Mouse (Mus musculus) B cell, adult 2 months (primary cell): ENCODE results near the gene Rnf5.

Experiments used
- DNase-seq, 2 experiments: peaks; one replicate each; pipeline ENCODE4 v3.0.0; 2022

The Rnf5 gene

DNA sequence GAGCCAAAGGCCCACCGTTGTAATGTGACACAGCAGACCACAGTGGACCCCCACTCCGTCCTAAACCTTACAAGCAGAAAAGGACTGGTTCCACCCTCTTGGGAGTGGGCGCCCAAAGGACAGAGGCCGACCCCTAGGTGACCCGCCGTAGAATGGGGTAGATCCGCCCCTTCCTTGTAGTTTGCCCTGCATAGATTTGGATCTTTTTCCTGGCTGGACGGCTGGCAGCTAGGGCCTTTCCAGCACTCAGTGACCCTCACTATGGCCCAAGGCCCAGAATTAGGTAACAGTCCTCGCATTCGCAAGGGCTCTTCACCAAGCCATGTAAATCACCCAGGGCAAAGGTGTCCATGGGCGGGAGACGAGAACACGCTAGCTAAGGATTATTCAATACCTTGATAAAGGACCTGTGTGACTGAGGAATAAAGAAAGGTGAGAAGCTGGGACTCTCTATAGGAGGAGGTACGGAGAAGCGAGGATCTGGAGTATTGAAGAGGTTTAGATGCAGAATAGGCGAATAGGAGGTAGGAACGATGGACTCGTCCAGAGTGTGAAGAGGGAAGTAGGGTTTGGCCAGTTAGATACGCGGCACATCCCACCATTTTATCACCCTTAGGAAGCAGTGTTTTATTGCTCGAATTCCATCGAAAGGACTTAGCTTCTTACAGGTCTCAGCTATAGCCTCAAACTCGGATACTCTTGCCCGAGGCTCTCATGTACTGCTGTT, 1.2 kb upstream of the Rnf5 start:
- DNase-seq: peak in 1 of 2 experiments; percentile 31

DNA sequence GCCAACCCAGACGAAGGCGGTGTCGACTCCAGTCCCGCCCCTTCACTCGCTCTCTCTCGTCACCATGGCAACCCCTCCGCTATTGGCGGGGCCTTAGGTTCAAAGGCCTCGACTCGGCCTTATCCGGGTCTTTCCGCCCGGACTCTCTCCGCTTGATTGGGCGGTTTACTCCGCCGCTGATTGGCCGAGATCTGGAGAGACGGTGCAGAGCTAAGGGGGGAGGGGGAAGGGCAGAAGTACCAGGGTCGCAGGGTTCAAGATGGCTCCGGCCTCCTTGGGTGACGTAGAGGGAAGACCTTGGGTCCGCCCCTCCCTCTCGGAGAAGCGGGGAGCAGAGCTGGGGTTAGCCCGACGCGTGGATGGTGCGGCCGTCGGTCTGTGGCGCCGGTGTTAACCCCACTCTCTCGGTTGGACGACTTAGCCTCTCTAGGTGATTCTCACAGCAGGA, 595 bp upstream of the Rnf5 start, which contains the start of gene Agpat1:
TSS of gene Agpat1 (plus strand) at position 202 of the 448 bp plus-strand sequence.
- peak; percentile 95 to 96 for DNase-seq

DNA sequence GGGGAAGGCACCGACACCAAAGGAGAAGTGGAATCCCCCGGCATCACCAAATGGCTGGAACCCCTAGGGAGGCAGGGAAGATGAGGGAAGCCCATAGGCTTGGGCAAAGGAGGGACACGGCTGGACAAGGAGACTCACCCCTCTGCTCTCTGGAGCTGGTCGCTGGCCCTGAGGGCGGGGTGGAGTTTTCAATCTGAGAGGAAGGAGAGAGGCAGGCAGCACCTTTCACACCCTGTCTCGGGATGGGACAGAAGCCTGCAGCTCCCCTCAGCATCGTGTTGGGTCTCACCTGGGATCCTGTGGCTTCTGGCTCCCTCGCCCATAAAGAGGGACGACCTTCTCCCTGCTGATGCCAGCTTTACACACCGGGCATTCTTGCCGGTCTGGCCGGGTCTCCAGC, 1.7 kb downstream of the Rnf5 start:
- DNase-seq: no peak

DNA sequence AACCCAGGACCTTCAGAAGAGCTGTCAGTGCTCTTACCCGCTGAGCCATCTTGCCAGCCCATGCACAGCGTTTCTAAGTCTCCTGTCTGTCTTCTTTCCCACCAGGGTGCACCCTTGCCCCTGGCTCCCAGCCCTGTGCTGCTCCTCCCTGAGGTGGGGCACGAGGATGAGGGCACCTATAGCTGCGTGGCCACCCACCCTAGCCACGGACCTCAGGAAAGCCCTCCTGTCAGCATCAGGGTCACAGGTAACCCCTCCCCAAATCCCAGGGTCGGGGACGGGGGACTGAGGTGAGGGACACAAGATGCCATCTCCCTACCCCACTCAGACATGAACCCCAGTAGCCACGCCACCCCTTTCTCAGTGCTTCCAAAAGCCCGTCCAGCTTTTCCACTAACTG, 3.6 kb downstream of the Rnf5 start:
- DNase-seq: no peak

DNA sequence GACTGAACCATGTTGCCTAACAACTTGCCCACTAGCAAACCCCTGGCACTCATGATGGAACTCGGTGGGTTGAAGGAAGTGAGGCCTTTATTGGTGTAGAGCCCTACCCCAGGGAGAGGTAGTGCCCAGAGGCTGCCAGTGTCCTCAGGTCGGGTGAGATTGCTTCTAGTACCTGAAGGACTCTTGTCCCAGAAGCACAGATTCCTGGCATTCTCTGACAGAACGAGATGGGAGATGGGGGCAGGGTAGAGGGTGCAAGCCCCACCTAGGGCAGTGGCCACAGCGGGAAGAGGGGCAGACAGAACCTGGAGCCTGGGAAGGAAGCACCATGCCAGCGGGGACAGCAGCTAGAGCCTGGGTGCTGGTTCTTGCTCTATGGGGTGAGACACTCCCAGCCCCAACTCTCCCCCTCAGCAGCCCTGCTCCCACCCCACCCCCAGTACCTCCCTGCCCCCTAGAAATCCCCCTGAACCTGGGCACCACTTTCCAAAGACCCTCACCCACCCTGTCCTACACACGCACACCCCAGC, 5.9 kb downstream of the Rnf5 start, which contains the start of gene Ager:
TSS of gene Ager (plus strand) at position 297 of the 530 bp plus-strand sequence.
- DNase-seq: no peak

DNA sequence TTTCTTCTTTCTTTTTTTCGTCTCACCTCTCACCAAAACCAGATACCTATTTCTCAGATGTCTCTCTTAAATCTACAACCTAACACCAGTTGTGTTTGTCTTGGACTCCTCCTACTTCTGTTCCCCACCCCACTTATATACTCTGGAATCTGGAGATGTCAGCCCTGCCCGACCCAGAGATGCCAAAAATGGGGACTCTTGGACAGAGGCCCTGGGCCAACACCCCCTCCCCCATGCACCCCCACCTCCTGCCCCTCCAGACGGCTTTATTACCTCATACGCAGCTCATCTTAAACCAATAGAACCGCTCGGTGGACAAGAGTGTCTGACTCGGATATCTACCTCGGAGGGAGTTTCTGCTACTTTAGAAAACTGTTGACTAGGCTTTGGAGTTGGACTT, 7.4 kb downstream of the Rnf5 start:
- no peak for DNase-seq

DNA sequence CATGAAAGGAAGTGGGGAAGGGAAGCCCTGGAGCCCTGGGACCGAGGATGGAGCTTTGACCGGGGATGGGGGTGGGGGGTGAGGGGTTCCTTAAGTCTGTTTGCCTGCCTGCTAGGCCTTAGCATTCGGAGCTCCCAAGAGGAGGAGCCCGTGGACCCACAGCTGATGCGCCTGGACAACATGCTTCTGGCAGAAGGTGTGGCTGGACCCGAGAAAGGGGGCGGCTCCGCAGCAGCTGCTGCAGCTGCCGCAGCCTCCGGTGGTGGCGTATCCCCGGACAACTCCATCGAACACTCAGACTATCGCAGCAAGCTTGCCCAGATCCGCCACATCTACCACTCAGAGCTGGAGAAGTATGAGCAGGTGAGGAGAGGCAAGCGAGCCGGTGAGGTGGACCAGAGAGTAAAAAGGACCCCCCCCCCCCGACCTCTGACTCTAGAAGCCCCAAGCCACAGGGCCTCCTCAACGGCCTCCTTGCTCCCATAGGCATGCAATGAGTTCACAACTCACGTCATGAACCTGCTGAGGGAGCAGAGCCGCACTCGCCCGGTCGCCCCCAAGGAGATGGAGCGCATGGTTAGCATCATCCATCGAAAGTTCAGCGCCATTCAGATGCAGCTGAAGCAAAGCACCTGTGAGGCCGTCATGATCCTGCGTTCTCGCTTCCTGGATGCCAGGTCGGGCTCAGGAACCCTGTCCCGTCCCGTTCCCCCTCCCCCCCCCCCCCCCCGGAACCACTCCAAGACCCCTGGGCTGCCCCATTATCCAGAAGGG, 9.6 kb downstream of the Rnf5 start:
- DNase-seq: no peak

DNA sequence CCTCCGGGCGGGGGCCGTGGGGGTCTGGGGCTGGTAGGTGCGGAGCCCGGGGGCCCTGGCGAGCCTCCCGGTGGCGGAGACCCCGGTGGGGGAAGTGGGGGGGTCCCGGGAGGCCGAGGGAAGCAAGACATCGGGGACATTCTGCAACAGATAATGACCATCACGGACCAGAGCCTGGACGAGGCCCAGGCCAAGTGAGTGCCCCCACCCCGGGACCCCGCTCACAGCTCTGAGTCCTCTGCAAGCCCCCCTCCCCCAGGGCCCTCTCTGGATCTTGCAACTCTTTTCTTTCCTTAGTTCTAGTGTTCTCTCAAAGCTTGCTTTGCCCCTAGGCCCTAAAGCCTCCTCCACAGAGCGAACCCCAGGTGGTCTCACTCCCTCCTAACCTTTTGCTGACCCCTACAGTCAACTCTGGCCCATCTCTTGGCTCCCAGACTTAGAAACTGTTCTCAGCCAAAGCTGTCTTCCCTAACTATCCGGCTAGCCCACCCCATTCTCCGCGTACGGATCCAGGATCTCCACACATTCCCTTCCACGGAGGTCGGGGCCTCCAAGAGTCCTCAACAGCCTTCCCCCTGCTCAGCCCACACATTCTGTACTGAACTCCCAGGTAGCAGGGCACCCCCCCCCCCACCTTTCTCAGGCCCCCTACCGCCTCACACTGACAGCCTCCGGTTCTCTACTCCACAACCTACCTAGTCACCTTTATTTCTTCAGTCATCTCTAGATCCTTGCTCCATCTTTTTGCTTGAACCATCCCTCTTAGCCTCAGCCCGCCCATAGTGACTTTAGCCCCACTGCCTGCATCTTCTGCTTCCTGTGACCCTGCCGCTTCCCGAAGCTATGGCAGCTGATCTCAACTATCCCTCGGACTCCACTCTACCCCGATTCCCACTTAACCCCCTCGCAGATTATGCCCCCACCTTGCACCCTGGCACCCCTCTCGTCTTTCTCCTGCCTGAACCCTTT, 10.6 kb downstream of the Rnf5 start:
- no peak for DNase-seq

DNA sequence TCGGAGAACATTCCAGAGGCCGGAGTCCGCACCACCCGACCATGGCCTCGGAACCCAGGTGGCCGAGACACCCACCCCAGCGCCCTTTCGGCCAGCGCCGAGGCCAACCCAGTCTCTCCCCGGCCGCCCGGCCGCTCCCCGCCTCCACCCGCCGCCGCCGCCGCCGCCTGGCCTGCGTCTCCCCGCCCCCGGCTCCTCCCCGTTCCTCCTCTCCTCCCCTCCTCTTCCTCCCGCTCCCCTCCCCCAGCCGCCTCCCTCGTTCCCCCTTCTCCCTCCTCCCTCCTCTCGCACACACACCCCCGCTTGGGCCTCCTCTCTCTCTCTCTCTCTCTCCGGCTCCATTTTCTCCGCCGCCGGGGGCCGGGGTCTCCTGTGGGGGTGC, 11.5 kb downstream of the Rnf5 start:
- peak; percentile 77 to 79 for DNase-seq

DNA sequence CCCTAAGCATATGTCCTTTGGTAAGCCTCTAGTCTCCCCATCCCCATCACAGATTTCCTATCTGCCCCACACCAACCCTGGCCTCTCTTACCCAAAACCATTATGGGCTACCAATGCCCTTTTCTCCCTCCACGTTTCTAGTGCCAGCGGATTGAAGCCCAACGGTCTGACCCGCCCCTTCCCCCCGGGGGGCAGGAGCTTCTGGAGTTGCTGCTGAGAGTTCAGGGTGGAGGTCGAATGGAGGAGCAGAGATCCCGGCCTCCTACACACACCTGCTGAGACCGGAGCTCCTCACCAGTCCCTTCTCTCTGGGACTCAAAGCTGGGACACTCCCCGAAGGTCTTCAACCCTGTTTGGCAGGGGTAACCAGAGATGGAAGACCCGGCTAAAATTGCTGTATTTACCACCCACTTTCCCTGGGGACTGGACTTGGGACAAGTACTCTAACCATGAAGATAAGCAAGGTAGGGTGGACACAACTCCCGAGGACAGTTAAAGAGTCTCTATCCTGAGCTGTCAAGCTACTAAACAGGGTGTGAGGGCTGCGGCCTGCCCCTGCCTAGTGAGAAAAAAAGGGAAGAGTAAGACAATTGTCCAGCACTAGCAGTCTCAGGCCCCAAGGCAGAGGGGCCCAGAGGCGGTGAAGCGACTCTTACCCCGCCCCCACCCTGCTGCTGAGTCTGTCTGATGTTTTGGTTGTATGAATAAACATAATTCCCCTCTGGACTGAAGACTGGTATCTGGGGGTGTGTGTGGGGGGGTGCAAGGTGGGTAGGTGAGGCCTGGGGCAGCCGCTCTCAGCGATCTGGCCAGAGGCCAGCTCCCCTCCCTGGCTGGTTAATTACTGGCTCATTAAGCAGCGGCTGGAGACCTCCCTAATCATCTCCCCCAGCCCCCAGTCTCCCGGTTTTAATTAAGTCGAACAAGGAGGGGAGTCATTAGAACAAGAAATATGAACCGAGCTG, 12.2 kb downstream of the Rnf5 start, which contains the start of gene Pbx2:
TSS of gene Pbx2 (plus strand) at position 238 of the 965 bp plus-strand sequence.
- peak; percentile 22 to 29 for DNase-seq

DNA sequence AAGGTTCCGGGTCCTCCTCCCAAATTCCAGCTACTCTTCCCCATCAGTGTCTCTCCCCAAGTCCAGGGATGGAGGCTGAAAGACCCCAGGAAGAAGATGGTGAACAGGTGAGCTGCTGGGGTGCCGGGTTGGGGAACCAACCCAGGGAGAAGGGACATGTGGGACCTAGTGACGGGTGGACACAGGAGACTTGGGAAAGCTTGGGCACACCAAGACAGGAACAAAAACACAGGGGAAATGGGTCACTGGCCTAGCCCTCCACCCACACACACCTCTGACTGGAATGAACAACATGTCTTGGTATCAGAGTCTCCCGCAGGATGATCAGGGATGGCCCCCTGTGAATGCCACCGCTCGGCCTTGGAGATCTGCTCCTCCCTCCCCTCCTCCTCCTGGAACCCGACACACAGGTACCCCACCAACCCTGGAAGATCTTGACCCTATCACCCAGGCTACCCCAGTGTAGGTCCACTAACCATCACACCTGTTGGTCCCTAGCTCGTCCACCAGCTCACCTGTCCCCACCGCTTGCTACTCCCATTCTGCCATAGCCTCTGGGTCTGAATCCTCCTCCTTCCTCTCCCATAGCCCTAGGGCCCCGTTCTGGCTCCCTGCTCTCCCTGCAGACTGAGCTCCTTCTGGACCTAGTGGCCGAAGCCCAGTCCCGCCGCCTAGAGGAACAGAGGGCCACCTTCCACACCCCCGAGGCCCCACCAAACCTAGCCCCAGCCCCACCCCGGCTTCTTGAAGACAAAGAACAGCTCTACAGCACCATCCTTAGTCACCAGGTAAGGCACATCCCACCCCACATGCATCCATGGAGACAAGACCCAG, 13.1 kb downstream of the Rnf5 start:
- DNase-seq: no peak

DNA sequence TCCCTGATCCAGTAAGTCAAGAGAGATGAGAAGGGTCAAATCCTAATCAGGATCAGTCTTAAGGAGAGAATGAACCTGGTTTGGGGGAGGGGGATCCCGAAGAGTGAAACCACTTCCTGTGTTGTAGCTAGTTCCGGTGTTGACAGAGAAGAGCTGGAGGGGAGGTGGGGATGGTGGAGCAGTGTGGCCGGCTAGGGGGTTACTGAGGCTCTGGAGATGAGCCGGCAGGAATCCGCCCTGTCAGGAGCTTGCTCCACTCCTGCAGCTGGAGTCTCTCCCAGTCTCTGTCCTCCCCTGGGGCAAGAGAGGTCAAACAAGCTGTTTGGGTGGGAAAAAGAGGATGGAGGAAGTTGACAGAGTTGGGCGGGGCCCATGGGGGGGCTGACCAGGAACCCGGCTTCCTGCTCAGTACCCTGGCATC, 13.8 kb downstream of the Rnf5 start, which contains the start of gene Gpsm3:
TSS of gene Gpsm3 (plus strand) at position 126 of the 421 bp plus-strand sequence.
- DNase-seq: peak; percentile 61 to 64

DNA sequence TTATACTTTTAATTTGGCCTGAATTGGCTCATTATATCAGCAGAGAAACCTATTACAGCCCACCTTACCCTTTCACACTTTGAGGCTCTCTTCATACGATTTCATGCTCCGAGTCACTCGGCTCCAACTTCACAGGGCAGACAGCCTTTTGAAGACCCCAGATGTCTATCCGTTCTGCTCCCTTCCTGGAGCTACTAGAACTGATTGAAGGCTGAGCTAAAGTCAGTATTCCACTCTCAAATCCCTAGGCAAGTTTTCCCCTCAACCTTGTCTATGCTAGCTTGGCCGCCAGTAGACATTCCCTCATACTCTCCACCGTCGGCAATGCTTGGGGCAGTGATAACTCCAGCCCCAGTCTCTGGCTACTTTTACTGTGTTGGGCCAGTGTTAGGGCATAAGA, 14.3 kb downstream of the Rnf5 start:
- DNase-seq: no peak

DNA sequence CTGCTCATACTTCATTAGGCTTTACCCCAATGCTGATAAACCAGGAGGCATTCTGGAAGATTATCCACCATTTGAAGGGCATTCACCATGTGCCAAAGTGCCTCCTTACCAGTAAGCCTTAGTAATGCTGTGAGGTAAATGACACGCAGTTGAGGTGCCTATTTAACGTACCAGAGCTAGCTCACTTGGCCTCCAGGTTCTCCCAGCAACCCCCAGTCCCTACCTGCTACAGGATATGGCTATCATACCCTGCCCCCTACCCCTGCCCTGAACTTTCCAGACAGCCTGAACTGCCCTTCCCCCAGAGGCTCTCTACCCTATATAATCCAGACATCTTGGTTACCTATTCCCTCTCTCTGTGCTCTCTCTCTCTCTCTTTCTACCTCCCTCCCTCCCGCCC, 14.7 kb downstream of the Rnf5 start:
- DNase-seq: no peak

DNA sequence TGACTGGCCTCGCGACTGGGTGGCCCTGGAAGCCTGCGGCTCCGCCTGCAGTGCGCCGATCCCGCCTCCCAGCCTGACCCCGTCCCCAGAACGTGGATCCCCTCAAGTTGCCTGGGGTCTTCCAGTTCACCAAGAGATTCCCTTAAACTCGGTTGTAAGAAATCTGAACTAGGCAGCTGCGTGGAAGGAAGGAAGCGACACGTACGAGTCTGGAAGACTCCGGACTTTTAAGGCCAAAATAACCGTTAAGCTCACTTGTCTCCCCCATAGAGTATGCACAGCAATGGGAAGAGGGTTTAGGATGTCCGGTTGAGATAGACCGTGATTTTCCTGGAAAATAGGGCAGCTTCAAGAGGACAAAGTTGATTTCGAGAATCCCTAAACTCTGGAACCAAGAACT, 15.7 kb downstream of the Rnf5 start:
- DNase-seq: no peak

DNA sequence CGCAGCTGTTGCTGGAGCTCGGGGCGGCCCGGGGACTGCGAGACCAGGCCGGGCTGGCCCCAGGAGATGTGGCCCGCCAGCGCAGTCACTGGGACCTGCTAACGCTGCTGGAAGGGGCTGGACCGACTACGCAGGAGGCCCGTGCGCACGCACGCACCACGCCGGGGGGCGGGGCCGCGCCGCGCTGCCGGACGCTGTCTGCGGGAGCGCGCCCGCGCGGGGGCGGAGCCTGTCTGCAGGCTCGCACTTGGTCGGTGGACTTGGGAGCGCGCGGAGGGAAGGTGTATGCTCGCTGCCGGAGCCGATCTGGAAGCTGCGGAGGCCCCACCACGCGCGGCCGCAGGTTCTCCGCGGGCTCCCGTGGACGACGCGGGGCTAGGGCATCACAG, 16.1 kb downstream of the Rnf5 start:
- DNase-seq: peak; percentile 99 to 100

DNA sequence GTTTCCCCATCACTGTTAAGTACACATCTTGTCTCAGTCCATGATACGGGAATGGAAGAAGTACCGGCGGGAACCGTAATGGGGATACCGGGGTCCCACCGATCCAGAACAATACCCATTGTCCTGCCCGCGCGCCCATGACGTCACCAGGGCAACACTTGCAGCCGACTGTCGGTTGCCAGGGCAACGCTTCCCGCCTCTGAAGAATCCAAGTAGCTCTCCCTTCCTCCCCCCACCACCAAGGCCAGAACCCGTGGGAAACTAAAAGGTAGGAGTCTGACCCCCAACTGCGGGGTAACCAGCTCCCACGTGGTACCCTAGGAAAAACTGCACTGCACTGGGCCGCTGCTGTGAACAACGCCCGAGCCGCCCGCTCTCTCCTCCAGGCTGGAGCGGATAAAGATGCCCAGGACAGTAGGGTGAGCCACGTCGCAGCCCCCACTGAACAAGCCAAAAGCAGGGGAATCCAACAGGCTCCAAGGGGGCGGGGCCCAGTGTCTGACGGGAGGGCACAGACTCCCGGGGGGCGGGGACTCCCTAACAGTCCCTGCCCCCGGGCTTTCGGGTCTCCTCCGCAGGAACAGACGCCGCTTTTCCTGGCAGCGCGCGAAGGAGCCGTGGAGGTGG, 16.6 kb downstream of the Rnf5 start:
- peak; percentile 71 to 72 for DNase-seq

DNA sequence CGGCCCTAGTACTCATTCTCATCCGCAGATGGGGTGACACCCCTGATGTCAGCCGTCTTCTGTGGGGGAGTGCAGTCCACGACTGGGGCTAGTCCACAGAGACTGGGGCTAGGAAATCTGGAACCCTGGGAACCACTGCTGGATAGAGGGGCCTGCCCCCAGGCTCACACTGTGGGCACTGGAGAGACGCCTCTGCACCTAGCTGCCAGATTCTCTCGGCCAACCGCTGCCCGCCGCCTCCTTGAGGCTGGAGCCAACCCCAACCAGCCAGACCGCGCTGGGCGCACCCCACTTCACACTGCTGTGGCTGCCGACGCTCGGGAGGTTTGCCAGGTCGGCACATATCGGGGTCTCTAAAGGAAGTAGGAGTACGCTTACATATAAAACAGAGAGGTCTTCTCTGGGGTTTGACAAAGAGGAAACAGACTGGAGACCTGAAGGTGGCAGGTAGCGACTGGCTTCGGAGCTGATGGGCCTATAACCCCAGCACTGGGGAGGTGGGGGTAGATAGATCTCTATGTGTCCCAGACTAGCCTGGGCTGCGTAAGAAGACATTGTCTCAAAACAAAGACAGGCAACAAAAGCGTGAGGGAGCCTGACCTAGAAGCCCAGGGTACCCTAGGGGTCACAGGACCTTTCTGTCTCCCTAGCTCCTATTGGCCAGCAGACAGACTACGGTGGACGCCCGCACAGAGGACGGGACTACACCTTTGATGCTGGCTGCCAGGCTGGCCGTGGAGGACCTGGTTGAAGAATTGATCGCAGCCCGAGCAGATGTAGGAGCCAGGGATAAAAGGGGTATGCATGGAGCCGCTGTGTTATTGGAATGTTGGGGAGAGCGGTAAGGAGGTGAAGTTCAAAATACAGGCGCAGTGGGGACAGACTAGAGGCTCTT, 17.4 kb downstream of the Rnf5 start:
- DNase-seq: no peak

DNA sequence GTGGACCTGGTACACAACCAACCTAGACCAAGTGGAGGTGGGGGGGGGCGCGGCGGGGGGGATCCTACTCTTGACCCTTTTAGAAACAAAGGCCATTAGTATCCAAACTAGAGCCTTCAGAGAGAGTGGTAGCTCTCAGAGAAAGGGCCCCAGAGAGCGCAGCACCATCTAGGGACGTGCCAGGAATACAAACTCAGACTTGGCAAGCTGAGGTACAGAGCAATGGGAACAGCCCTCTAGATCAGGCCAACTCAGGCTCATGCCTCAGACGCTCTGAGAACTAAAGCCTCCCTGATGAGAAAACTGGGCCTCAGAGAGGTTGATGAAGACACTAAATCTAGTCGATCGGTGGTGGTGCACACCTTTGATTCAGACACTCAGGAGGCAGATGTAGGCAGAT, 18.4 kb downstream of the Rnf5 start:
- no peak for DNase-seq
